Mouse (Mus musculus) embryonic fibroblast, embryonic 13.5 days (primary cell): ENCODE measurements around the gene Slc5a6.

Source experiments
- CTCF ChIP-seq: IDR thresholded peaks from 2 replicates; pipeline ENCODE4 v1.5.1; 2011; ENCODE audit warnings: mild to moderate bottlenecking, control low read depth, low read length, moderate library complexity, borderline replicate concordance; ENCODE audit not compliant: insufficient read depth
- POLR2A ChIP-seq: IDR thresholded peaks from 2 replicates; pipeline ENCODE4 v1.6.1; 2011; ENCODE audit warnings: low read depth, mild to moderate bottlenecking, control low read depth, low read length, moderate library complexity

- TF ChIP-seq POLR2A, result no peak
- TF ChIP-seq CTCF, result no peak
These were observed 1.6 kb downstream of the Slc5a6 start for GRCm38 (mm10) chr5:31047074-31047473.
